Mouse (Mus musculus): ENCODE data around the gene Natd1. TPM values are rescaled to one million over a fixed set of nuclear protein-coding genes. Genes with fewer than 3 reads are reported as not detected.

Natd1 gene
- 18.8 and 19.4 TPM in 2 replicates for polyA plus RNA-seq (2014; fragmentation: Nextera tagmentation; extraction: Ambion mirVana)

DNA sequence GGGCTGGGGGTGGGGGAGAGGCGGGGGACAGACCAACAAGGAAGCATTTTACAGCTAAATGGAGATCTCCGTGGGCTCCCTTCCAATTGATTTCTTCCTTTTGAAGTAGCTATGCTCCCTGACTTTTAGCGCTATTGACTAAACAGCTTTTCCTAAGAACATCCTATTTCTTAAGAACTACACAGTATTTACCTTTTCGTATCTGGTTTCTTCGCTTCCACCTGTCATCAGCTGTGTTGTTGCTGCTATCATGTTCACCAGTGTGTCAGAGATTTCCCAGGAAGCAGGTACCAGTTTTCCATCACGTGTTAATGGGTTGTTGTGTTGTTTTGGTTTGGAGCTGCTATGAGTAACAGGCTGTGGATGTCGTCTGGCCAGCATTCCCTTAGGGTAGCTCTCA, at the start of gene Natd1:
Gene Natd1, minus strand, starts transcription at position 260 of the 400 bp plus-strand sequence.
- no peak for ATAC-seq (ENCODE audit: low read depth)
- Histone ChIP-seq H3K27ac (replicated peaks; ENCODE audit: low read depth, low read length) (peak within 1 kb of the TSS; percentile 76; the same call in 1 of the 2 replicates), H3K4me2 (ENCODE audit: low read depth, low read length) (peak within 1 kb of the TSS; percentile 92), H3K36me3 (ENCODE audit: control insufficient read depth, insufficient read depth, low read length) (no peaks in the 10 kb centered on the region), H3K4me1 (ENCODE audit: control insufficient read depth, insufficient read depth, low read length) (peaks cover 18% of the 10 kb centered on the region), H3K9me3 (ENCODE audit: control insufficient read depth, low read length) (no peaks in the 10 kb centered on the region), H3K9ac (ENCODE audit: low read depth, low read length) (peak within 1 kb of the TSS; percentile 79), H3K4me3 (ENCODE audit: low read depth, low read length) (peak within 1 kb of the TSS; percentile 69), H3K27me3 (replicated peaks; ENCODE audit: control insufficient read depth, insufficient read depth, low read length) (no peaks in the 10 kb centered on the region)
- 26% methylated on average over 7 of the region's 7 CpGs for WGBS
- no peak for DNase-seq (ENCODE audit: low spot score)

DNA sequence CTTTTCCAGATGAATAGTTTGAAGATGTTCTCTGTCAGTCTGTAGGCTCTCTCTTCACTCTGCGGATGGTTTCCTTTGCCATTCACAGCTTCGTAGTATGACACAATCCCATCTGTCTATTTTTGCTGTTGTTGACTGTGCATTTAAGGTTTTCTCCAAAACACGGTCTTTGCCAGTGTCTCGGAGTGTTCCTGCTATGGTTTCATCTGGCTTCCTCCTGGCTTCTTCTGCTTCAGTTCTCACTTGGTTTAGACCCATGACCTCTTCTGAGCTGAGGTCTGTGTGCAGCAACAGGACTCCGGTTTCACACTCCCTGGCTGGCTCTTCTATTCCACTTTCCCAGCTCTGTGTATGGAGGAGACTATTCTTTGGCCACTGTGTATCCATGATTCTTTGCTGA, 48.2 kb upstream of the Natd1 start:
- no peak overlapping the region for H3K9ac ChIP-seq (ENCODE audit: low read depth, low read length)
- H3K4me3 ChIP-seq (ENCODE audit: low read depth, low read length): no peak overlapping the region
- no peaks in the 10 kb centered on the region for H3K9me3 ChIP-seq (ENCODE audit: control insufficient read depth, low read length)
- DNase-seq (ENCODE audit: low spot score) (no peak), ATAC-seq (ENCODE audit: low read depth) (no peak)
- no peaks in the 10 kb centered on the region for H3K4me1 ChIP-seq (ENCODE audit: control insufficient read depth, insufficient read depth, low read length)
- H3K36me3 ChIP-seq (ENCODE audit: control insufficient read depth, insufficient read depth, low read length): no peaks in the 10 kb centered on the region
- no peaks in the 10 kb centered on the region for H3K27me3 ChIP-seq (replicated peaks; ENCODE audit: control insufficient read depth, insufficient read depth, low read length)
- no peak overlapping the region for H3K27ac ChIP-seq (replicated peaks; ENCODE audit: low read depth, low read length)
- H3K4me2 ChIP-seq (ENCODE audit: low read depth, low read length): no peak overlapping the region
- 78% methylated on average over 5 of the region's 5 CpGs for WGBS

DNA sequence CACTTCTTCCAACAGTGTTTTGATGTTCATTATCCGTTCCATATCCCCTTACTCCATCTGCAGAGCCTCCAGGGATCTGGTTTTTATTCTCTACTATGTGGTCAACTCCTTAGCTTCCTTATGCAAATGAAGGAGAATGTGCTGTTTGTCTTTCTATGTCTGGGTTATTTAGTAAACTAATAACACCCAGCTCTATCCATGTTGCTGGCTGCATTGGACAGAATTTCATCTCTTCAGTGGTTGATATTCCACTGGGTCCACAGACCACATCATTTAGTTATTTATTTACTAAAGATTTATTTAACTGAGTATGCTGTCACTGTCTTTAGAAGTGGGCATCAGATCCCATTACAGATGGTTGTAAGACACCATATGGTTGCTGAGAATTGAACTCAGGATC, 46.6 kb upstream of the Natd1 start:
- H3K36me3 ChIP-seq (ENCODE audit: control insufficient read depth, insufficient read depth, low read length): no peaks in the 10 kb centered on the region

DNA sequence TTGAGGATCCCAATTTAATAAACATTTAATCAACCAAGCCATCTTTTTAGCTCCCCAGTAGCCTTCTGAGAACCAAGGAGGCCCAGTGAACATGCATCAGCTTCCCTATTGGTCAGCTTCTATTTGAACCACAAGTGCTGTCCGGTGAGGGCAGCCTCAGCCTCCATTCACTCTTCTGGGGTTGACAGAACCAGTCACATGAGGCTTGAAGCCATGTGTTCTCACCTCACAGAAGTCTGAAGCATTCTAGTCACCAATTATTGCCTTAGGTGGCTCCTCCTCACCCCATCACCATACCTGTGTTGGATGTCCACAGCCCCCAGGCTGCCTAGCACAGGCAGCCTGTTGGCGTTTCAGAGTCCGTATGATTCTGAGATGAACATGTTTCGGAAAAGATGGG, 44.4 kb upstream of the Natd1 start:
- H3K4me2 ChIP-seq (ENCODE audit: low read depth, low read length): no peak overlapping the region
- no peaks in the 10 kb centered on the region for H3K9me3 ChIP-seq (ENCODE audit: control insufficient read depth, low read length)
- H3K27ac ChIP-seq (replicated peaks; ENCODE audit: low read depth, low read length): no peak overlapping the region
- 93% methylated on average over 4 of the region's 4 CpGs for WGBS
- H3K4me3 ChIP-seq (ENCODE audit: low read depth, low read length): no peak overlapping the region
- no peak for ATAC-seq (ENCODE audit: low read depth)
- no peak for DNase-seq (ENCODE audit: low spot score)
- no peaks in the 10 kb centered on the region for H3K36me3 ChIP-seq (ENCODE audit: control insufficient read depth, insufficient read depth, low read length)
- no peaks in the 10 kb centered on the region for H3K27me3 ChIP-seq (replicated peaks; ENCODE audit: control insufficient read depth, insufficient read depth, low read length)
- no peaks in the 10 kb centered on the region for H3K4me1 ChIP-seq (ENCODE audit: control insufficient read depth, insufficient read depth, low read length)
- no peak overlapping the region for H3K9ac ChIP-seq (ENCODE audit: low read depth, low read length)

More for the DNA sequence above, 46.6 kb upstream of the Natd1 start:
- DNase-seq (ENCODE audit: low spot score): no peak
- Histone ChIP-seq H3K9ac (ENCODE audit: low read depth, low read length) (no peak overlapping the region), H3K27ac (replicated peaks; ENCODE audit: low read depth, low read length) (no peak overlapping the region), H3K9me3 (ENCODE audit: control insufficient read depth, low read length) (no peaks in the 10 kb centered on the region), H3K4me3 (ENCODE audit: low read depth, low read length) (no peak overlapping the region), H3K4me2 (ENCODE audit: low read depth, low read length) (no peak overlapping the region), H3K4me1 (ENCODE audit: control insufficient read depth, insufficient read depth, low read length) (no peaks in the 10 kb centered on the region), H3K27me3 (replicated peaks; ENCODE audit: control insufficient read depth, insufficient read depth, low read length) (no peaks in the 10 kb centered on the region)
- ATAC-seq (ENCODE audit: low read depth): no peak
- 45% methylated on average over 1 of the region's 1 CpGs for WGBS

GRCm38 (mm10) chr11:60955621-60956383, 41.3 kb upstream of the Natd1 start:
- Histone ChIP-seq H3K4me2 (ENCODE audit: low read depth, low read length) (no peak overlapping the region), H3K9me3 (ENCODE audit: control insufficient read depth, low read length) (no peaks in the 10 kb centered on the region), H3K4me3 (ENCODE audit: low read depth, low read length) (no peak overlapping the region), H3K4me1 (ENCODE audit: control insufficient read depth, insufficient read depth, low read length) (no peaks in the 10 kb centered on the region), H3K9ac (ENCODE audit: low read depth, low read length) (no peak overlapping the region), H3K36me3 (ENCODE audit: control insufficient read depth, insufficient read depth, low read length) (peaks cover 13% of the 10 kb centered on the region; the same call in 1 of the 2 replicates), H3K27me3 (replicated peaks; ENCODE audit: control insufficient read depth, insufficient read depth, low read length) (no peaks in the 10 kb centered on the region), H3K27ac (replicated peaks; ENCODE audit: low read depth, low read length) (no peak overlapping the region)
- ATAC-seq (ENCODE audit: low read depth) (no peak), DNase-seq (ENCODE audit: low spot score) (no peak)
- WGBS: 82% methylated on average over 9 of the region's 9 CpGs

DNA sequence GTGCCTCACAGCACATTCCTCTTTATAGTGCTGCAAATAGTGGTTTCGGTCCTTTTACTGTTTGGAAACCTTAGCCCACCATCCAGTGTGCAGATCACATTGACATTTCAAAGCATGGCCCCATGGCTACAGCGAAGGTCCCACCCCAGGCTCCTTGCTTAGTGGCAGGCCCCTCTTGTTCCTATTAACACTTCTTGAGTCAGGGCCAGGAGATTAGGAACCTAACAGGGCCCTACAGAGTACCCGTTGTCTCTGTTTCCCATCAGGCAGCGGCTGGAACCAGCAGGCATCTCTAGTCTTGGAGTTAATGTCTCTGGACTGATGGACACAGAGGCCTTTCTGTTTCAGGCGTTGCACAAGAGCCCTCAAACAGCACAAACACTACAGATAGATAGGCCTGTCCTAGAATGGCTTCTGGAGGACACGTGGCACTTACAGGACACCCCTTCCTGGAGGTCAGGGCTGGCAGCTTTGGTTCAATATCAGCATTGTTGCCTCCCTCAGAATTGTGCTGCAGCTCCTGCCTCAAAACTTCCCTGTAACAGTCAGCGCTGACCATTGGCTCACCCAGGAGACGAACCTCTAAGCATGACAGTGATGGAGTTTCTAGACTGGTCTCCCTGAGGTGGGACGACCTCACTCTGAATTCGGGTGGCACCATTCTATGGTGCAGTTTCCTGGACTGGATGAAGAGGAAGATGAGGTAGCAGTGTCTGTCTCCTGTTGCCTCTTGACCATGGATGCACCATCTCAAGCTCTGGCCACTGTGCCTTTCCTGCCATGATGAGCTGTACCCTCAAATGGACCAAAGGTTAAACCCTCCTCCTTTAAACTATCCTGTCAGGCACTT, 39.9 kb upstream of the Natd1 start:
- peak overlapping the region; percentile 36 for H3K4me2 ChIP-seq (ENCODE audit: low read depth, low read length)
- H3K4me3 ChIP-seq (ENCODE audit: low read depth, low read length): no peak overlapping the region
- H3K9ac ChIP-seq (ENCODE audit: low read depth, low read length): peak overlapping the region; percentile 45
- no peaks in the 10 kb centered on the region for H3K9me3 ChIP-seq (ENCODE audit: control insufficient read depth, low read length)
- DNase-seq (ENCODE audit: low spot score) (no peak), ATAC-seq (ENCODE audit: low read depth) (0 out of 2 replicates have a peak, but pooled peaks have one; percentile 2)
- H3K27me3 ChIP-seq (replicated peaks; ENCODE audit: control insufficient read depth, insufficient read depth, low read length): no peaks in the 10 kb centered on the region
- H3K27ac ChIP-seq (replicated peaks; ENCODE audit: low read depth, low read length): no peak overlapping the region
- H3K36me3 ChIP-seq (ENCODE audit: control insufficient read depth, insufficient read depth, low read length): peaks cover 19% of the 10 kb centered on the region
- H3K4me1 ChIP-seq (ENCODE audit: control insufficient read depth, insufficient read depth, low read length): no peaks in the 10 kb centered on the region
- 75% methylated on average over 10 of the region's 10 CpGs for WGBS

GRCm38 (mm10) chr11:60953803-60954202, 39.3 kb upstream of the Natd1 start:
- no peaks in the 10 kb centered on the region for H3K9me3 ChIP-seq (ENCODE audit: control insufficient read depth, low read length)
- H3K27me3 ChIP-seq (replicated peaks; ENCODE audit: control insufficient read depth, insufficient read depth, low read length): no peaks in the 10 kb centered on the region
- peaks cover 25% of the 10 kb centered on the region for H3K36me3 ChIP-seq (ENCODE audit: control insufficient read depth, insufficient read depth, low read length)
- DNase-seq (ENCODE audit: low spot score) (peak; percentile 96), ATAC-seq (ENCODE audit: low read depth) (peak; percentile 99)
- no peak overlapping the region for H3K27ac ChIP-seq (replicated peaks; ENCODE audit: low read depth, low read length)
- H3K9ac ChIP-seq (ENCODE audit: low read depth, low read length): peak overlapping the region; percentile 45
- H3K4me3 ChIP-seq (ENCODE audit: low read depth, low read length): no peak overlapping the region
- 7% methylated on average over 15 of the region's 15 CpGs for WGBS
- H3K4me2 ChIP-seq (ENCODE audit: low read depth, low read length): peak overlapping the region; percentile 36
- no peaks in the 10 kb centered on the region for H3K4me1 ChIP-seq (ENCODE audit: control insufficient read depth, insufficient read depth, low read length)

DNA sequence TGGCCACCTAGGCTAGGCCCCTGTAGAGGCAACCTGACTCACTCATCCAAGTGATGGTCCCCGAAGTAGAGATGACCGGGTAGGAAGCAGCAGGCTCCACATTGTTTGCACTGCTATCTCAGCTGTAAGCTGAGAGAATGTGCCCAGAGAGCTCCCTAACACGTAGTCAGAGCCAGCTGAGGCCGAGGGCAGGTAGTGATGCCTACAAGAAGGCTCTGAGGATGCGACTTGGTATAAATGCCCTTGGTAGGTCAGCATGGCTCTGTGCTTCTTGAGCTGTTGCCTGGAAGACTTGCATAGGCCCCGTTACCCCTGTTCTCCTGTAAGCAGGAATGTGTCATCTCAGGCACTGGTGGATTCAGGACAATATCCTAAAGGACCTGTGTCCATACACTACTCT, 38.4 kb upstream of the Natd1 start:
- H3K9me3 ChIP-seq (ENCODE audit: control insufficient read depth, low read length): no peaks in the 10 kb centered on the region

More for the DNA sequence above, 38.4 kb upstream of the Natd1 start:
- H3K36me3 ChIP-seq (ENCODE audit: control insufficient read depth, insufficient read depth, low read length): peaks cover 30% of the 10 kb centered on the region
- H3K4me3 ChIP-seq (ENCODE audit: low read depth, low read length): no peak overlapping the region
- H3K27me3 ChIP-seq (replicated peaks; ENCODE audit: control insufficient read depth, insufficient read depth, low read length): no peaks in the 10 kb centered on the region
- ATAC-seq (ENCODE audit: low read depth): no peak
- WGBS: 97% methylated on average over 5 of the region's 6 CpGs
- no peaks in the 10 kb centered on the region for H3K4me1 ChIP-seq (ENCODE audit: control insufficient read depth, insufficient read depth, low read length)
- H3K27ac ChIP-seq (replicated peaks; ENCODE audit: low read depth, low read length): no peak overlapping the region
- H3K4me2 ChIP-seq (ENCODE audit: low read depth, low read length): no peak overlapping the region
- H3K9ac ChIP-seq (ENCODE audit: low read depth, low read length): no peak overlapping the region
- DNase-seq (ENCODE audit: low spot score): no peak

All from embryonic facial prominence, embryonic 14.5 days (tissue).